Mouse (Mus musculus): ENCODE results near the gene Rnf115. TPM values are rescaled to one million over a fixed set of nuclear protein-coding genes. Genes with fewer than 3 reads are reported as not detected.
"Not testable (repeated sequence)": the region's sequence is repeated elsewhere in the genome, so short reads cannot be mapped to it uniquely, and the experiment has no call there.

Gene Rnf115
- total RNA-seq, 2 experiments from 2014 or later = 72.8 to 76.7 TPM

- no peak for DNase-seq (ENCODE audit: low spot score in 2 of 2)
- intact Hi-C loops (cut with DNase I) = loop anchor here (5.0 kb wide), 1 partner anchor 159 kb away; no protein-coding TSS in a partner anchor
Observed at GRCm38 (mm10) chr3:96706217-96706616, 21.2 kb upstream of the Rnf115 start.

DNA sequence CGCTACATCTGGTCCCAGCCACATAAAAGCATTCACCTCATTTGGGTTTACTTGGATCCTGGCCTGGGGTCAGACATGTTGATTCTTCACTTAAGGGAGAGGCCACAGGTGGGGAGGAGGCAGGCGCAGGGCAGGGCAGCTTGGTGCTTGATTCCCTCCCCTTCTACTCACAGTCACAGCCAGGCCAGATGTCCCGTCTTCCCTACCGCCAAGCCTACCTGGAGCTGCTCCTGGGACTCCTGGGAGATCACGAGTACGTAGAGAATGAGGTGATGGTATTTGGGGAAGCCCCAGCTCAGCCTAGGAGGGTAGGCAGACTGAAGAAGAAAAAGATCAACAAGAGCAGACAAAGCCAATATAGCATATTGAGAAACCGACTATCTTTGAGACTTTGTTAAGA is 20.5 kb upstream of the Rnf115 start:
- intact Hi-C loops (cut with DNase I) = loop anchor here (5.0 kb wide), 1 partner anchor 160 kb away; no protein-coding TSS in a partner anchor
- no peak for DNase-seq (ENCODE audit: low spot score in 2 of 2)

GRCm38 (mm10) chr3:96707903-96708683 is 19.4 kb upstream of the Rnf115 start, which contains the start of gene Nudt17:
Nudt17 (minus strand) TSS chr3:96708562.
- intact Hi-C loops (cut with DNase I) = loop anchor here (5.0 kb wide), 1 partner anchor 161 kb away; no protein-coding TSS in a partner anchor
- peak; percentile 79 to 84 for DNase-seq (ENCODE audit: low spot score in 2 of 2)

- intact Hi-C loops (cut with DNase I) = loop anchor here (5.0 kb wide), 1 partner anchor 161 kb away; no protein-coding TSS in a partner anchor
- DNase-seq (ENCODE audit: low spot score in 2 of 2) = no peak
Observed at GRCm38 (mm10) chr3:96708684-96709064, 18.8 kb upstream of the Rnf115 start.

GRCm38 (mm10) chr3:96714286-96714685 is 13.2 kb upstream of the Rnf115 start:
- intact Hi-C loops (cut with DNase I) = no loop called here
- no peak for DNase-seq (ENCODE audit: low spot score in 2 of 2)

- DNase-seq (ENCODE audit: low spot score in 2 of 2) = no peak
- intact Hi-C loops (cut with DNase I) = no loop called here
Observed at GRCm38 (mm10) chr3:96715854-96716253, 11.6 kb upstream of the Rnf115 start.

- peak; percentile 49 to 73 for DNase-seq (ENCODE audit: low spot score in 2 of 2)
- intact Hi-C loops (cut with DNase I) = no loop called here
Observed at GRCm38 (mm10) chr3:96719173-96719572, 8.3 kb upstream of the Rnf115 start.

- intact Hi-C loops (cut with DNase I) = no loop called here
- DNase-seq (ENCODE audit: low spot score in 2 of 2) = peak; percentile 42 to 49
Observed at GRCm38 (mm10) chr3:96727828-96728633, 567 bp downstream of the Rnf115 start.

GRCm38 (mm10) chr3:96728634-96729402 is 1.4 kb downstream of the Rnf115 start:
- no peak for DNase-seq (ENCODE audit: low spot score in 2 of 2)
- intact Hi-C loops (cut with DNase I) = no loop called here

GRCm38 (mm10) chr3:96729403-96729784 is 1.9 kb downstream of the Rnf115 start:
- intact Hi-C loops (cut with DNase I) = no loop called here
- DNase-seq (ENCODE audit: low spot score in 2 of 2) = no peak

- intact Hi-C loops (cut with DNase I) = no loop called here
- no peak for DNase-seq (ENCODE audit: low spot score in 2 of 2)
Observed at GRCm38 (mm10) chr3:96730785-96731184, 3.3 kb downstream of the Rnf115 start.

DNA sequence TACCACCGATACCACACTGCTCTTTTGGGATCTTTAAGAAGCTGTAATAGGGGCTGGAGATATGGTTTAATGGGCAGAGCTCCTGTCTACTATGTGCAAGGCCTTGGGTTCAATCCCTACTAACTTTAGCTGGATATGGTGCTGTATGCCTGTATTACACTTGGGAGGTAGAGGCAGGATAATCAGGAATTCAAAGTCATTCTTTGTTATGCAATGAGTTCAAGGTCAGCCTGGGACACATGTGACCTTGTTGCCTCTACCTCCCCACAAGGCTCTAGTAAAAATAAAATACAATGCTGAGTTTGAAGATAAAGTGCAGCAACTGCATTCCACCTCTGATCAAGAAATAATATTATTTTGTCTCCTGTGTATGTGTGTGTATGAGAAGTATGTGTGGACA is 6.5 kb downstream of the Rnf115 start:
- intact Hi-C loops (cut with DNase I) = no loop called here
- DNase-seq (ENCODE audit: low spot score in 2 of 2) = no peak

DNA sequence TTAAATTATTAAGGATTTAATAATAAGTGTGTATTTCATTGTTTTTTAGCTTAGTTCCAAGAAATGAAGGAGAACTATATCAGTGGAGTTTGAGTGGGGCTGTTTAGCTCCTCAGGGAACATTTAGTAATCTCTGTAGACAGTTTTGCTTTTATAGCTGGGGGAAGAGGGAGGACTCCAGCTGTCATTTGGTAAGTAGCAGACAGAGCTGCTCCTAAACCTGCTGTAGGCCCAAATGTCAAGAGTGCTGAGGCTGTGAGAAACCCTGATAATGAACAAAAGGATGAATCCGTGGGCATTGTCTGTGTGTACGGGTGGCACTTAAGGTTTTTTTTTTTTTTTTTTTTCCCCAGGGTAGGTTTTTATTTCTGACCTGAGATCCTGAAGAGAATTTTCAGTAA is 7.7 kb downstream of the Rnf115 start:
- no peak for DNase-seq (ENCODE audit: low spot score in 2 of 2)
- intact Hi-C loops (cut with DNase I) = no loop called here

- intact Hi-C loops (cut with DNase I) = no loop called here
- DNase-seq (ENCODE audit: low spot score in 2 of 2) = no peak
Observed at GRCm38 (mm10) chr3:96737013-96737740, 9.7 kb downstream of the Rnf115 start.

- intact Hi-C loops (cut with DNase I) = no loop called here
- no peak for DNase-seq (ENCODE audit: low spot score in 2 of 2)
Observed at GRCm38 (mm10) chr3:96737995-96738394, 10.5 kb downstream of the Rnf115 start.

GRCm38 (mm10) chr3:96740279-96740678 is 12.8 kb downstream of the Rnf115 start:
- DNase-seq (ENCODE audit: low spot score in 2 of 2); intact Hi-C loops (cut with DNase I): not testable (repeated sequence)

- intact Hi-C loops (cut with DNase I) = no loop called here
Observed at GRCm38 (mm10) chr3:96744348-96744747, 16.9 kb downstream of the Rnf115 start.

GRCm38 (mm10) chr3:96746829-96747228 is 19.4 kb downstream of the Rnf115 start:
- no peak for DNase-seq (ENCODE audit: low spot score in 2 of 2)
- intact Hi-C loops (cut with DNase I) = no loop called here

More at GRCm38 (mm10) chr3:96744348-96744747, 16.9 kb downstream of the Rnf115 start:
- no peak for DNase-seq (ENCODE audit: low spot score in 2 of 2)

- no peak for DNase-seq (ENCODE audit: low spot score in 2 of 2)
- intact Hi-C loops (cut with DNase I) = no loop called here
Observed at GRCm38 (mm10) chr3:96755935-96756334, 28.5 kb downstream of the Rnf115 start.
